Mouse (Mus musculus) embryonic facial prominence, embryonic 13.5 days (tissue): ENCODE measurements around the gene Cdh8. TPM values are rescaled to one million over a fixed set of nuclear protein-coding genes. Genes with fewer than 3 reads are reported as not detected.
"Not testable (repeated sequence)": the region's sequence is repeated elsewhere in the genome, so short reads cannot be mapped to it uniquely, and the experiment has no call there.

ENCODE experiments used
- ATAC-seq: fragments of 200-750 bp; cut with Nextera tagmentation; 2 replicates; pipeline ENCODE4 v1.8.0; 2017; ENCODE audit warnings: low read depth; ENCODE audit not compliant: insufficient number of reproducible peaks, insufficient read depth, low FRiP score, low TSS enrichment
- H3K27ac ChIP-seq: fragments of 300-500 bp; sonication (generic); 2 replicates; pipeline ENCODE4 v1.5.1; 2015; ENCODE audit warnings: moderate library complexity, mild to moderate bottlenecking, inconsistent platforms
- H3K27me3 ChIP-seq: fragments of 300-500 bp; sonication (generic); 2 replicates; pipeline ENCODE4 v1.6.1; 2015; ENCODE audit warnings: mild to moderate bottlenecking, inconsistent platforms
- H3K36me3 ChIP-seq: fragments of 300-500 bp; sonication (generic); 2 replicates; pipeline ENCODE4 v1.6.1; 2015; ENCODE audit warnings: mild to moderate bottlenecking, inconsistent platforms
- H3K4me1 ChIP-seq: fragments of 300-500 bp; sonication (generic); 2 replicates; pipeline ENCODE4 v1.6.1; 2015; ENCODE audit warnings: inconsistent platforms
- H3K4me2 ChIP-seq: fragments of 300-500 bp; sonication (generic); 2 replicates; pipeline ENCODE4 v1.6.1; 2015; ENCODE audit warnings: moderate library complexity, mild to moderate bottlenecking, inconsistent platforms
- H3K4me3 ChIP-seq: fragments of 300-500 bp; sonication (generic); 2 replicates; pipeline ENCODE4 v1.5.1; 2015; ENCODE audit warnings: mild to moderate bottlenecking, inconsistent platforms
- H3K9ac ChIP-seq: fragments of 300-500 bp; sonication (generic); 2 replicates; pipeline ENCODE4 v1.6.1; 2015; ENCODE audit warnings: mild to moderate bottlenecking, inconsistent platforms
- H3K9me3 ChIP-seq: fragments of 300-500 bp; sonication (generic); 2 replicates; pipeline ENCODE4 v1.6.1; 2016; ENCODE audit warnings: inconsistent platforms
- WGBS: fragments of 180-500 bp; shearing (Covaris S2); methylation state at CpG from one replicate; pipeline ENCODE4 v1.1.7; 2015; ENCODE audit warnings: mixed read lengths; 5-methylcytosine and 5-hydroxymethylcytosine counted together
- polyA plus RNA-seq: library from polyadenylated mRNA; unstranded; fragments of >200 nt; fragmentation: Nextera tagmentation; extraction: Ambion mirVana; gene quantifications from 2 replicates; pipeline ENCODE4 v1.2.1, GENCODE M21; 2015

Gene Cdh8
- polyA plus RNA-seq, 1 experiment from 2014 or later = 4.5 TPM

- no peak overlapping the region for H3K9ac ChIP-seq
Measured at GRCm38 (mm10) chr8:99267133-99267532, 149.1 kb downstream of the Cdh8 start.

GRCm38 (mm10) chr8:99234372-99234771 lies 181.9 kb downstream of the Cdh8 start:
- Histone ChIP-seq H3K9me3 (no peaks in the 10 kb centered on the region), H3K27ac (no peak overlapping the region), H3K9ac (no peak overlapping the region), H3K36me3 (no peaks in the 10 kb centered on the region), H3K27me3 (no peaks in the 10 kb centered on the region), H3K4me3 (no peak overlapping the region), H3K4me2 (no peak overlapping the region), H3K4me1 (no peaks in the 10 kb centered on the region)
- no peak for ATAC-seq
- WGBS = 82% methylated on average over 4 of the region's 4 CpGs

More at GRCm38 (mm10) chr8:99267133-99267532, 149.1 kb downstream of the Cdh8 start:
- Histone ChIP-seq H3K27ac (no peak overlapping the region), H3K27me3 (no peaks in the 10 kb centered on the region), H3K9me3 (no peaks in the 10 kb centered on the region), H3K4me3 (no peak overlapping the region), H3K4me1 (no peaks in the 10 kb centered on the region), H3K36me3 (no peaks in the 10 kb centered on the region), H3K4me2 (no peak overlapping the region)
- WGBS = 73% methylated on average over 3 of the region's 3 CpGs
- no peak for ATAC-seq

GRCm38 (mm10) chr8:99223697-99224096 lies 192.6 kb downstream of the Cdh8 start:
- Histone ChIP-seq H3K4me3 (no peak overlapping the region), H3K27ac (no peak overlapping the region), H3K27me3 (no peaks in the 10 kb centered on the region), H3K4me1 (no peaks in the 10 kb centered on the region), H3K36me3 (no peaks in the 10 kb centered on the region), H3K9ac (no peak overlapping the region), H3K4me2 (no peak overlapping the region), H3K9me3 (no peaks in the 10 kb centered on the region)
- 32% methylated on average over 6 of the region's 6 CpGs for WGBS
- ATAC-seq = no peak

- Histone ChIP-seq H3K4me3 (no peak overlapping the region), H3K27ac (no peak overlapping the region), H3K27me3 (no peaks in the 10 kb centered on the region), H3K4me2 (no peak overlapping the region), H3K9me3 (no peaks in the 10 kb centered on the region), H3K4me1 (no peaks in the 10 kb centered on the region), H3K9ac (no peak overlapping the region), H3K36me3 (no peaks in the 10 kb centered on the region)
- WGBS = 72% methylated on average over 7 of the region's 7 CpGs
- no peak for ATAC-seq
Measured at GRCm38 (mm10) chr8:99205194-99205593, 211.1 kb downstream of the Cdh8 start.

GRCm38 (mm10) chr8:99190643-99191042 lies 225.6 kb downstream of the Cdh8 start:
- Histone ChIP-seq H3K4me2 (no peak overlapping the region), H3K4me3 (no peak overlapping the region), H3K9ac (no peak overlapping the region), H3K9me3 (no peaks in the 10 kb centered on the region), H3K4me1 (no peaks in the 10 kb centered on the region), H3K27ac (no peak overlapping the region), H3K36me3 (no peaks in the 10 kb centered on the region), H3K27me3 (no peaks in the 10 kb centered on the region)
- ATAC-seq = no peak
- WGBS = 87% methylated on average over 2 of the region's 2 CpGs

GRCm38 (mm10) chr8:99186879-99187278 lies 229.4 kb downstream of the Cdh8 start:
- Histone ChIP-seq H3K4me1 (no peaks in the 10 kb centered on the region), H3K4me2 (no peak overlapping the region), H3K36me3 (no peaks in the 10 kb centered on the region), H3K4me3 (no peak overlapping the region), H3K27ac (no peak overlapping the region), H3K9me3 (no peaks in the 10 kb centered on the region), H3K9ac (no peak overlapping the region), H3K27me3 (no peaks in the 10 kb centered on the region)
- 93% methylated on average over 5 of the region's 5 CpGs for WGBS
- no peak for ATAC-seq

- Histone ChIP-seq H3K36me3 (no peaks in the 10 kb centered on the region), H3K4me3 (no peak overlapping the region), H3K9ac (no peak overlapping the region), H3K4me2 (no peak overlapping the region), H3K27ac (no peak overlapping the region), H3K27me3 (no peaks in the 10 kb centered on the region), H3K4me1 (no peaks in the 10 kb centered on the region), H3K9me3 (no peaks in the 10 kb centered on the region)
- no peak for ATAC-seq
Measured at GRCm38 (mm10) chr8:99184186-99184585, 232.1 kb downstream of the Cdh8 start.

GRCm38 (mm10) chr8:99166966-99167365 lies 249.3 kb downstream of the Cdh8 start:
- Histone ChIP-seq H3K9me3 (no peaks in the 10 kb centered on the region), H3K27me3 (no peaks in the 10 kb centered on the region), H3K9ac (no peak overlapping the region), H3K27ac (no peak overlapping the region), H3K4me2 (no peak overlapping the region), H3K36me3 (no peaks in the 10 kb centered on the region), H3K4me1 (no peaks in the 10 kb centered on the region), H3K4me3 (no peak overlapping the region)
- 29% methylated on average over 3 of the region's 3 CpGs for WGBS
- ATAC-seq = no peak

- H3K9ac ChIP-seq = no peak overlapping the region
- H3K27ac ChIP-seq = no peak overlapping the region
- no peaks in the 10 kb centered on the region for H3K9me3 ChIP-seq
- H3K4me2 ChIP-seq = no peak overlapping the region
- no peaks in the 10 kb centered on the region for H3K4me1 ChIP-seq
- H3K27me3 ChIP-seq = no peaks in the 10 kb centered on the region
- ATAC-seq = no peak
- H3K4me3 ChIP-seq = no peak overlapping the region
- WGBS = 55% methylated on average over 4 of the region's 4 CpGs
- H3K36me3 ChIP-seq = no peaks in the 10 kb centered on the region
Measured at GRCm38 (mm10) chr8:99161633-99162032, 254.6 kb downstream of the Cdh8 start.

GRCm38 (mm10) chr8:99145436-99145835 lies 270.8 kb downstream of the Cdh8 start:
- ATAC-seq = no peak
- H3K27ac ChIP-seq = no peak overlapping the region
- H3K4me1 ChIP-seq = no peaks in the 10 kb centered on the region
- no peak overlapping the region for H3K9ac ChIP-seq
- no peak overlapping the region for H3K4me3 ChIP-seq
- no peaks in the 10 kb centered on the region for H3K27me3 ChIP-seq
- no peak overlapping the region for H3K4me2 ChIP-seq
- H3K9me3 ChIP-seq = no peaks in the 10 kb centered on the region
- no peaks in the 10 kb centered on the region for H3K36me3 ChIP-seq
- WGBS = 88% methylated on average over 6 of the region's 6 CpGs

GRCm38 (mm10) chr8:99144761-99145160 lies 271.5 kb downstream of the Cdh8 start:
- H3K9ac ChIP-seq, ATAC-seq, H3K4me3 ChIP-seq, H3K36me3 ChIP-seq, H3K4me2 ChIP-seq, H3K4me1 ChIP-seq, H3K27me3 ChIP-seq, H3K9me3 ChIP-seq, H3K27ac ChIP-seq: not testable (repeated sequence)
- 51% methylated on average over 1 of the region's 1 CpGs for WGBS

GRCm38 (mm10) chr8:99098453-99098852 lies 317.8 kb downstream of the Cdh8 start:
- no peaks in the 10 kb centered on the region for H3K4me1 ChIP-seq

GRCm38 (mm10) chr8:99051344-99051743 lies 364.9 kb downstream of the Cdh8 start:
- no peaks in the 10 kb centered on the region for H3K4me1 ChIP-seq
- ATAC-seq = no peak

More at GRCm38 (mm10) chr8:99098453-99098852, 317.8 kb downstream of the Cdh8 start:
- WGBS = 74% methylated on average over 2 of the region's 2 CpGs
- Histone ChIP-seq H3K27ac (no peak overlapping the region), H3K27me3 (no peaks in the 10 kb centered on the region), H3K9me3 (no peaks in the 10 kb centered on the region), H3K4me3 (no peak overlapping the region), H3K36me3 (no peaks in the 10 kb centered on the region), H3K4me2 (no peak overlapping the region), H3K9ac (no peak overlapping the region)
- ATAC-seq = no peak

More at GRCm38 (mm10) chr8:99051344-99051743, 364.9 kb downstream of the Cdh8 start:
- H3K27ac ChIP-seq = no peak overlapping the region
- H3K9me3 ChIP-seq = no peaks in the 10 kb centered on the region
- no peak overlapping the region for H3K4me2 ChIP-seq
- H3K4me3 ChIP-seq = no peak overlapping the region
- H3K9ac ChIP-seq = no peak overlapping the region
- no peaks in the 10 kb centered on the region for H3K27me3 ChIP-seq
- H3K36me3 ChIP-seq = no peaks in the 10 kb centered on the region
